Mouse (Mus musculus): ENCODE results near the gene Atp23.

DNA sequence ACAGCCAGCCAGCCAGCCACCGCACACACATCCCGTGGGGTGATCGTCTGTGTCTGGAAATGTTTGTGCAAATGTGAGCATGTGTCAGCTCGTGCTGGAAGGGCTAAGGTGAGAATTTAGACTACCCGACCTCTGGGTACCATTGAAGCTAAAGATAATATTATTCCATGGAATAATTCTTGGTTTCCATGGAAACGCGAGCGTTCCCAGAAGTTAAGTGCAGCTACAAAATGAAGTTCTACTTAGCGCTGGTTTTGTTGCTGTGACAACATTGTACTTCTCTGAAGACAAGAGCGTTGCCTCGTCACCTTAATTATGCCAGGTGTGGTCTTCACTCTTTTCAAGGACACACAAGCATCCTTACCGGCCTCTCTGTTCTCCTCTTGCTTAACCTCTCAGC, 39.0 kb downstream of the Atp23 start:
- no peak for TF ChIP-seq CTCF (IDR thresholded peaks at IDR 0.05; ENCODE audit: low read depth, low read length)
- TF ChIP-seq POLR2A (IDR thresholded peaks at IDR 0.05; ENCODE audit: extremely low read depth, insufficient read depth, low read length) = no peak

Data from liver, adult 2 months (tissue).